ENCODE assay signal across 8 mouse cellular contexts in the genomic region with DNA sequence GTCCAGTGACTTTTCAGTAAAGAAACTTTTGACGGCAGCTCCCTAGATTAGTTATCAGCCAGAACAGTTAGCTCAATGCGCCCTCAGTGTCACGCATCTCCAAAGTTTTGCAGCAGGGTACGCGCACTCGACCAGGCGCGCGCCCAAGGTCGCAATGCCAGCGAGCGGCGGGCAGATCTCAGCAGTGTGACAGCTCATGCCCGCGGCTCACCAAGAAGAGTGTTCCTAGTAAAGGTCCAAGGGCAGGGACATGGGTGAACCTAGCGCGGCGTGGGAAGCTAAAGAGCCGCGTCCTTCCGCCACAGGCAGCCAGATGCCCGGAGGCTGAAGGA. TPM values are rescaled to one million over a fixed set of nuclear protein-coding genes. Genes with fewer than 3 reads are reported as not detected.
DNase-seq lines count a peak whose midpoint lies in the region; ATAC-seq and TF ChIP-seq lines count a peak whose summit lies in the region.

No protein-coding gene starts in this region.

- no peaks in the 10 kb centered on the region for H3K27me3 ChIP-seq in testis, adult 2 months (ENCODE audit: control insufficient read depth, insufficient read depth, low read length)
- no peaks in the 10 kb centered on the region for H3K27me3 ChIP-seq in hindbrain, embryonic 16.5 days (replicated peaks; ENCODE audit: control insufficient read depth, insufficient read depth, low read length)
- H3K27me3 ChIP-seq in midbrain, embryonic 15.5 days (replicated peaks) = no peaks in the 10 kb centered on the region

- TF ChIP-seq POLR2A in testis, adult 2 months (IDR thresholded peaks at IDR 0.05; ENCODE audit: control insufficient read depth, low read depth, low read length) = no peak

- H3K4me2 ChIP-seq in hindbrain, embryonic 16.5 days (ENCODE audit: low read length) = peak overlapping the region; percentile 88
- H3K4me2 ChIP-seq in midbrain, embryonic 15.5 days = peak overlapping the region; percentile 83

- peaks cover 4% of the 10 kb centered on the region for H3K4me1 ChIP-seq in testis, adult 2 months (ENCODE audit: control insufficient read depth, insufficient read depth, low read length)
- peaks cover 9% of the 10 kb centered on the region for H3K4me1 ChIP-seq in hindbrain, embryonic 16.5 days (ENCODE audit: control insufficient read depth, insufficient read depth, low read depth, low read length)
- peaks cover 15% of the 10 kb centered on the region for H3K4me1 ChIP-seq in midbrain, embryonic 15.5 days

- peak overlapping the region; percentile 98 for H3K4me3 ChIP-seq in testis, adult 2 months (ENCODE audit: control insufficient read depth, low read depth, low read length)
- peak overlapping the region; percentile 84 for H3K4me3 ChIP-seq in hindbrain, embryonic 16.5 days (ENCODE audit: low read length)
- H3K4me3 ChIP-seq in midbrain, embryonic 15.5 days = peak overlapping the region; percentile 77

- TF ChIP-seq CTCF in testis, adult 2 months (IDR thresholded peaks at IDR 0.05; ENCODE audit: control insufficient read depth, insufficient read depth, insufficient replicate concordance, low read depth, low read length) = no peak

- peak overlapping the region; percentile 95 for H3K27ac ChIP-seq in testis, adult 2 months (ENCODE audit: control insufficient read depth, insufficient read depth, low read depth, low read length)
- H3K27ac ChIP-seq in hindbrain, embryonic 16.5 days (ENCODE audit: low read depth, low read length) = peak overlapping the region; percentile 87
- H3K27ac ChIP-seq in midbrain, embryonic 15.5 days = peak overlapping the region; percentile 83

- DNase-seq in frontal cortex, postnatal 14 days (ENCODE audit: low spot score in 2 of 2) = no peak
- no peak for DNase-seq in testis, postnatal 14 days (ENCODE audit: low spot score)
- no peak for DNase-seq in frontal cortex, postnatal 25 days (ENCODE audit: low spot score in 2 of 2)
- no peak for DNase-seq in right cerebral cortex, postnatal 25 days

- ATAC-seq in frontal cortex, adult (ENCODE audit: low TSS enrichment) = peak; percentile 62
- ATAC-seq in hindbrain, embryonic 16.5 days = peak; percentile 67
- ATAC-seq in midbrain, embryonic 15.5 days (replicated peaks) = peak; percentile 65

- peaks cover 1% of the 10 kb centered on the region; the same call in 1 of the 2 replicates for H3K36me3 ChIP-seq in testis, adult 2 months (ENCODE audit: control insufficient read depth, insufficient read depth, low read length)
- no peaks in the 10 kb centered on the region for H3K36me3 ChIP-seq in hindbrain, embryonic 16.5 days (ENCODE audit: control insufficient read depth, insufficient read depth, low read length)
- no peaks in the 10 kb centered on the region for H3K36me3 ChIP-seq in midbrain, embryonic 15.5 days (replicated peaks)

- H3K9ac ChIP-seq in hindbrain, embryonic 16.5 days (ENCODE audit: low read depth, low read length) = peak overlapping the region; percentile 72
- peak overlapping the region; percentile 60 for H3K9ac ChIP-seq in midbrain, embryonic 15.5 days

- WGBS in hindbrain, embryonic 16.5 days = under 1% methylated on average over 21 of the region's 22 CpGs
- WGBS in midbrain, embryonic 15.5 days = under 1% methylated on average over 22 of the region's 22 CpGs

- H3K9me3 ChIP-seq in hindbrain, embryonic 16.5 days (ENCODE audit: control insufficient read depth, low read length) = no peaks in the 10 kb centered on the region
- H3K9me3 ChIP-seq in midbrain, embryonic 15.5 days = no peaks in the 10 kb centered on the region

RNA-seq across cellular contexts. Expression of gene Cmc2, which starts 0.3 kb away (rescaled TPM):
- polyA plus RNA-seq in testis, adult 2 months (2012; rRNA removed) = 12.0 and 12.8 TPM in 2 replicates
- polyA plus RNA-seq in hindbrain, embryonic 16.5 days (2015; fragmentation: Nextera tagmentation; extraction: Ambion mirVana) = 32.0 and 37.2 TPM in 2 replicates
- polyA plus RNA-seq in midbrain, embryonic 15.5 days (2015; fragmentation: Nextera tagmentation; extraction: Ambion mirVana) = 26.5 and 28.7 TPM in 2 replicates

RNA-seq across cellular contexts. Expression of gene Cenpn, which starts 0.6 kb away (rescaled TPM):
- polyA plus RNA-seq in testis, adult 2 months (2012; rRNA removed) = 141 TPM in 2 replicates
- 9.5 and 10.4 TPM in 2 replicates for polyA plus RNA-seq in hindbrain, embryonic 16.5 days (2015; fragmentation: Nextera tagmentation; extraction: Ambion mirVana)
- polyA plus RNA-seq in midbrain, embryonic 15.5 days (2015; fragmentation: Nextera tagmentation; extraction: Ambion mirVana) = 8.1 and 8.8 TPM in 2 replicates

RNA-seq across cellular contexts. Expression of gene Atmin, which starts 22.2 kb away (rescaled TPM):
- polyA plus RNA-seq in testis, adult 2 months (2012; rRNA removed) = 35.2 and 37.7 TPM in 2 replicates
- polyA plus RNA-seq in hindbrain, embryonic 16.5 days (2015; fragmentation: Nextera tagmentation; extraction: Ambion mirVana) = 17.9 and 22.4 TPM in 2 replicates
- polyA plus RNA-seq in midbrain, embryonic 15.5 days (2015; fragmentation: Nextera tagmentation; extraction: Ambion mirVana) = 22.2 and 22.3 TPM in 2 replicates

RNA-seq across cellular contexts. Expression of gene 1700030J22Rik, which starts 57.8 kb away (rescaled TPM):
- 176 and 190 TPM in 2 replicates for polyA plus RNA-seq in testis, adult 2 months (2012; rRNA removed)
- polyA plus RNA-seq in hindbrain, embryonic 16.5 days (2015; fragmentation: Nextera tagmentation; extraction: Ambion mirVana) = 7.8 and 8.0 TPM in 2 replicates
- polyA plus RNA-seq in midbrain, embryonic 15.5 days (2015; fragmentation: Nextera tagmentation; extraction: Ambion mirVana) = 8.8 and 9.1 TPM in 2 replicates

Comparison
In these comparisons a context has a peak if more than half of its experiments do, and no peak if none do; other contexts are left out.
1. RNA of gene Cenpn, which starts 0.6 kb away (polyA plus RNA-seq): 141 TPM in testis, adult 2 months; 9.5 to 10.4 TPM in hindbrain, embryonic 16.5 days and 8.1 to 8.8 TPM in midbrain, embryonic 15.5 days; every median in the first group is over 10 times any median in the second.
2. Peak in every context shown above with its lines, with median percentiles within 50 percentile points of each other: ATAC-seq, H3K27ac ChIP-seq and H3K4me3 ChIP-seq.